Mouse (Mus musculus): ENCODE measurements at regions not wholly inside any gene's neighbourhood (a gene's known extent, or its start where the extent isn't known, plus 50 kb on each side); places are given as distances from the start of the nearest gene placed in this dataset.

- TF ChIP-seq CTCF (IDR thresholded peaks at IDR 0.05; ENCODE audit: low read depth, low read length): no peak
- no peak for TF ChIP-seq POLR2A (IDR thresholded peaks at IDR 0.05; ENCODE audit: borderline replicate concordance, low read depth, low read length)
Observed at GRCm38 (mm10) chr5:77576881-77577280, 169.0 kb upstream of the Igfbp7 start.
